Mouse (Mus musculus) liver, embryonic 11.5 days (tissue): ENCODE measurements around the gene Kcnmb3. TPM values are rescaled to one million over a fixed set of nuclear protein-coding genes. Genes with fewer than 3 reads are reported as not detected.

ENCODE experiments used
- ATAC-seq: fragments of 200-750 bp; cut with Nextera tagmentation; replicated peaks from 2 replicates; pipeline ENCODE4 v1.8.0; 2017; ENCODE audit warnings: moderate number of reproducible peaks, mild to moderate bottlenecking, moderate TSS enrichment, moderate library complexity; ENCODE audit not compliant: low FRiP score
- DNase-seq: peaks from one replicate; pipeline ENCODE4 v3.0.0-alpha.2; 2017; ENCODE audit warnings: low spot score
- H3K27ac ChIP-seq: fragments of 300-500 bp; sonication (generic); 2 replicates; pipeline ENCODE4 v1.5.1; 2014; ENCODE audit warnings: mild to moderate bottlenecking, low read depth, low read length, control low read depth
- H3K27me3 ChIP-seq: fragments of 300-500 bp; sonication (generic); replicated peaks from 2 replicates; pipeline ENCODE4 v1.6.1; 2014; ENCODE audit warnings: low read length, mixed read lengths; ENCODE audit not compliant: control insufficient read depth, insufficient read depth
- H3K36me3 ChIP-seq: fragments of 300-500 bp; sonication (generic); 2 replicates; pipeline ENCODE4 v1.6.1; 2014; ENCODE audit warnings: mild to moderate bottlenecking, low read length, moderate library complexity, mixed read lengths; ENCODE audit not compliant: control insufficient read depth, insufficient read depth
- H3K4me1 ChIP-seq: fragments of 300-500 bp; sonication (generic); replicated peaks from 2 replicates; pipeline ENCODE4 v1.6.1; 2014; ENCODE audit warnings: low read length, mixed read lengths; ENCODE audit not compliant: control insufficient read depth, insufficient read depth
- H3K4me2 ChIP-seq: fragments of 300-500 bp; sonication (generic); 2 replicates; pipeline ENCODE4 v1.6.1; 2014; ENCODE audit warnings: mild to moderate bottlenecking, control low read depth, moderate library complexity
- H3K4me3 ChIP-seq: fragments of 300-500 bp; sonication (generic); 2 replicates; pipeline ENCODE4 v1.5.1; 2014; ENCODE audit warnings: low read depth, low read length, control low read depth
- H3K9ac ChIP-seq: fragments of 300-500 bp; sonication (generic); 2 replicates; pipeline ENCODE4 v1.6.1; 2014; ENCODE audit warnings: low read depth, low read length, control low read depth
- H3K9me3 ChIP-seq: fragments of 300-500 bp; sonication (generic); 2 replicates; pipeline ENCODE4 v1.6.1; 2016; ENCODE audit warnings: low read length, inconsistent platforms, mixed read lengths; ENCODE audit not compliant: control insufficient read depth
- WGBS: fragments of 180-500 bp; shearing (Covaris S2); extraction: QIAGEN DNeasy Blood & Tissue Kit; methylation state at CpG from one replicate; pipeline ENCODE4 v1.1.7; 2014; 5-methylcytosine and 5-hydroxymethylcytosine counted together
- polyA plus RNA-seq: library from polyadenylated mRNA; unstranded; fragments of >200 nt; fragmentation: Nextera tagmentation; extraction: Ambion mirVana; gene quantifications from 2 replicates; pipeline ENCODE4 v1.2.1, GENCODE M21; 2014

Gene Kcnmb3
- 0.29 TPM in 1 of 2 replicates, not detected in the other for polyA plus RNA-seq

DNA sequence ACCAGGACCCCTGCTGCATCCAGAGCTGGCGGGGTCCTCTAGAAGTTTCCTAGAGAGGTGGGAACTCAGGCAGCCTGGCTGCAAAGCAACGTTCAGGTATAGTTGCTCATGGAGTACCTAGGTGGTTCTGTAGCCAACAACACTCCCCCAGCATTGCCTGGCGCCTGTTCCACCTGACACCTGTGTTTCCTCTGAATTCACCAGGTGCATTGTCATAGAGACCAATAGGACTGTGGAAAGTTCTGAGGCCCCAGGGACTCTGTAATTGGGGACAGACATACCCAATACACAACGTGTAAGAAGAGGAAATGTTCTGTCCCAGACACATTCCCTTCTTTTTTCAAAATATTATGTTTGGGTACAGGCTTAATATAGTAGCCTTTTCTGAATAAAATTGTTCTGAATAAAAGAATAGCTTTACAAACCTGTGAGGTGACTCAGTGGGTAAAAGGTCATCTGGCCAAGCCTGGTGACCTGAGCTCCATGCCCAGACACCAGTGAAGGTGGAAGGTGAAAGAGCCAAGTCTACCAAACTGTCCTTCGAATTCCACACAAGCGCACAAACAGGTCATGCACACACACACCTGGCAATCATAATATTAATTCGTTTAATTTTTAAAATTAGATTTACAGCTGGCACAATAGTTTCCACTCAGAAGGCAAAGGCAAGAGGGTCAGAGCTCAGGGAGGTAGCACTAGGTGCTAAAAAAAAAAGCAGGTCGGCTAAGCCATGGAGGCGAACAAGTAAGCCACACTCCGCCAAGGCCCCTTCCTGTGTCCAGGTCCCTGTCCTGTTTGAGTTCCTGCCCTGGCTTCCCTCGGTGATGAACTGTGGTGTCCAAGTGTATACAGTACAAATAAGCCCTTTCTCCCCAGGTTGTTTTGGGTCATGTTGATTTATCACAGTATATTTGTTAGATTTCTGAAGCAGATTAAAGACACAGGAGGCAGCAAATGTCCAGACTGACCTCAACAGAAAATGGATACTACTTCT is at the start of gene Kcnmb3:
Kcnmb3 (minus strand) TSS at position 135 of the 994 bp plus-strand sequence.
- no peaks in the 10 kb centered on the region for H3K36me3 ChIP-seq
- no peaks in the 10 kb centered on the region for H3K27me3 ChIP-seq
- no peak within 1 kb of the TSS for H3K4me2 ChIP-seq
- H3K27ac ChIP-seq = no peak within 1 kb of the TSS
- no peak within 1 kb of the TSS for H3K4me3 ChIP-seq
- ATAC-seq (no peak), DNase-seq (no peak)
- no peaks in the 10 kb centered on the region for H3K4me1 ChIP-seq
- H3K9me3 ChIP-seq = no peaks in the 10 kb centered on the region
- 69% methylated on average over 11 of the region's 11 CpGs for WGBS
- H3K9ac ChIP-seq = no peak within 1 kb of the TSS

DNA sequence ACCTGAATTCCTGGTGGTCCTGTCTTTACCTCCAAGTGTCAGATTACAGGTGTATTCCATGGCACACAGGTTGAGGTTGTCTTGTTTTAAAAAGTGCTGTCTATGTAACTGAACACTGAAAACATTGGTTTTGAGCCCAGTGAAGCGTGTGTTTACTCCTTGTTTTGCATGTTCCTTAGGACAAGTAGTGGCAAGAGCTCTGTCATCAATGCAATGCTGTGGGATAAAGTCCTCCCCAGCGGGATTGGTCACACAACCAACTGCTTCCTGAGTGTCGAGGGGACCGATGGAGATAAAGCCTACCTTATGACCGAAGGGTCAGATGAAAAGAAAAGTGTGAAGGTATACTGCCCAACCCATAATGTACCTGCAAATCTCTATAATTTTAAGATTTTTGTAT is 46.1 kb upstream of the Kcnmb3 start:
- no peaks in the 10 kb centered on the region for H3K9me3 ChIP-seq
- no peak for DNase-seq
- peaks cover 6% of the 10 kb centered on the region; the same call in 1 of the 2 replicates for H3K4me1 ChIP-seq
- peaks cover 11% of the 10 kb centered on the region; the same call in 1 of the 2 replicates for H3K36me3 ChIP-seq
- H3K27me3 ChIP-seq = no peaks in the 10 kb centered on the region
- no peak overlapping the region for H3K9ac ChIP-seq
- no peak for ATAC-seq
- H3K4me2 ChIP-seq = no peak overlapping the region
- WGBS = 86% methylated on average over 5 of the region's 5 CpGs
- H3K4me3 ChIP-seq = no peak overlapping the region
- H3K27ac ChIP-seq = no peak overlapping the region

DNA sequence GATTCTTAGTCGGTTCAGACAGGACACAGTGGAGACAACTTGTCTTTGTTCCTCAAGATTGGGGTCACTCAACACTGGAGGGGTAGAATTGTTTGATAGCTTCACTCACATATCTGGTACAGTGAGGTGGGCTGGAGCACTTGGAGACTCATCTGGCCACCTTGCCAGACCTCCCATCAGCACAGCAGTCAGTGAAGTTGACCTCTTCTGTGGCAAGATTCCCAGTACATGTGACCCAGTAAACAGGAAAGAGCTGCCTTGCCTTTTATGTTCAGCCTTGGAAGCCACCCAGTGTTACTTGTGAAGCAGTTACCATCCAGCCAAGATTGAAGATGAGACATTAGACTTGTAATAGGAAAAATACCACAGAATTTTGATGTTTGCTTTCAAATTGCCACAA is 45.5 kb upstream of the Kcnmb3 start:
- 78% methylated on average over 1 of the region's 1 CpGs for WGBS
- no peak overlapping the region for H3K9ac ChIP-seq
- peaks cover 11% of the 10 kb centered on the region; the same call in 1 of the 2 replicates for H3K36me3 ChIP-seq

DNA sequence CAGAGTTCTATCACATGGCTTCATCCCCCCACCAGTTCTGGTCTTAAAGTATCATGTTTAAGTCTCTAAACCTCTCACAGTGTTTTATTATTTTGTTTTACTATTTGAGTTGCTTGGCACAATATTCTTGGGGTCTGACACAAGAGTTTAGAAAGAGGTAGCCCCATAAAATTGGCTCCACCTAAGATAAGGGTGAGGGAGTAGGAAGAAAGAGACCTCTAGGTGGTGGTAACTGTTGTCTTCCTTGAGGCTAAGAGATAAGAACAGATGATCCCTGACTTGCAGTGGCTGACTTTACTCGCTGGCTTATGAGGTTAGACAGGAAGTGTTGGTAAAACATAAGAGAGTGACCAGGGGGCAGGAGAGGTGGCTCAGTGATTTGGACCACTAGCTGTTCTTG is 43.7 kb upstream of the Kcnmb3 start:
- no peaks in the 10 kb centered on the region for H3K27me3 ChIP-seq
- no peak overlapping the region for H3K9ac ChIP-seq
- no peaks in the 10 kb centered on the region for H3K9me3 ChIP-seq
- H3K4me3 ChIP-seq = no peak overlapping the region
- peak overlapping the region; percentile 33; the same call in 1 of the 2 replicates for H3K27ac ChIP-seq
- peak; percentile 79 for ATAC-seq
- DNase-seq = no peak
- 26% methylated on average over 1 of the region's 1 CpGs for WGBS
- H3K4me1 ChIP-seq = peaks cover 6% of the 10 kb centered on the region; the same call in 1 of the 2 replicates
- peaks cover 11% of the 10 kb centered on the region; the same call in 1 of the 2 replicates for H3K36me3 ChIP-seq
- H3K4me2 ChIP-seq = peak overlapping the region; percentile 16

More for the DNA sequence above, 45.5 kb upstream of the Kcnmb3 start:
- H3K9me3 ChIP-seq = no peaks in the 10 kb centered on the region
- DNase-seq = no peak
- no peak overlapping the region for H3K27ac ChIP-seq
- no peak for ATAC-seq
- H3K4me1 ChIP-seq = peaks cover 6% of the 10 kb centered on the region; the same call in 1 of the 2 replicates
- H3K4me3 ChIP-seq = no peak overlapping the region
- no peak overlapping the region for H3K4me2 ChIP-seq
- H3K27me3 ChIP-seq = no peaks in the 10 kb centered on the region

DNA sequence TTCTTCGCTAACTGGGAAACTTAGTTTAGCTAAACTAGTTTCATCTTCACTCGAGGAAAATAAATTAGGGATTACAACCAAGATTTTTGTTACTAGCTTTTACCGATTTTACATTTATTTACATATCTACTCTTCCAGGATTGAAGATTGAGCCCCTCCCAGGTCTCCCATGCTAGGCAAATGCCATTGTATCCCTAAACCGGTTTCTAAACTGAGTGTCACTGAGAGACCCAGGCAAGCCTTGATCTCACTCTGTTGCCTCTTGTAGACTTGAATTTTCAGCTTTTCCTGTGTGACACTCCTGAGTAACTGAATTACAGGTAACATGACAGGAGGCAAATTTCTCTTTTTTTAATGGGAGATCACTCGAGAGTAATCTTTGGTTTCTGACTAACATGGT is 38.0 kb upstream of the Kcnmb3 start:
- ATAC-seq (no peak), DNase-seq (no peak)
- WGBS = 11% methylated on average over 5 of the region's 5 CpGs
- H3K4me2 ChIP-seq = peak overlapping the region; percentile 74
- peak overlapping the region; percentile 93 for H3K9ac ChIP-seq
- H3K36me3 ChIP-seq = peaks cover under 1% of the 10 kb centered on the region; the same call in 1 of the 2 replicates
- 0 out of 2 replicates have a peak, but pooled peaks cover 2% of the 10 kb centered on the region for H3K4me1 ChIP-seq
- no peak overlapping the region for H3K27ac ChIP-seq
- H3K4me3 ChIP-seq = peak overlapping the region; percentile 91
- peaks cover 6% of the 10 kb centered on the region; the same call in 1 of the 2 replicates for H3K9me3 ChIP-seq
- H3K27me3 ChIP-seq = no peaks in the 10 kb centered on the region

DNA sequence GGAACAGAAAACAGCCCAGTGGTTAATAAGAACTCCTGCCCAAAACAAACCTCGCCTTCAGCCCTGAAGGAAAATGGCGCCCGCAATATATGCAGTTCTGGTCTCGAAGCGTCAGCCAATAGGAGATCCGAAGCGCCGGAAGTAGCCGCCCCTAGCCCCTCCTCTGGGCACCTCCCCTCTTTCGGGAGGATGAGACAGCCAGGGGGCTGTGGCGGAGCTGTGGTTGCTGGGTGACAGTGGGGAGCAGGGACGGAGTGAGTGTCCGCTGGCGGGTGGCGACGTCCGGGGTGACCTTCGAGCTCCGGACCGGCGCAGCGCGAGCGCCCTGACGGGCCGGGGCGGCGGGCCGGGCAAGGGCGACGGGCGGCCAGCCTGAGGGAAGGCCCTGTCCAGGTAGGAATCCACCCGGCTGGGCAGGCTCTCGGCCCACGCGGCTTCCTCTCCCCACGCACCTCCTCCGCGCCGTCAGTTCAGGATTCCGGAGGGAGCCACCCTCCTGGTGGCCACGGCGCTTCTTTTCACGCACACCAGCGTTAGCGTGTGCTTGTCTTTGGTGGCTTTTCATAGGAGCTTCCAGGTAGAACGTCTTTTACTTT is 37.4 kb upstream of the Kcnmb3 start, which contains the start of gene Mfn1:
Mfn1 (plus strand) TSS at position 163 of the 596 bp plus-strand sequence.
- Histone ChIP-seq H3K4me2 (peak within 1 kb of the TSS; percentile 74), H3K9me3 (peaks cover 6% of the 10 kb centered on the region; the same call in 1 of the 2 replicates), H3K9ac (peak within 1 kb of the TSS; percentile 93), H3K4me3 (peak within 1 kb of the TSS; percentile 91), H3K27ac (peak within 1 kb of the TSS; percentile 71), H3K27me3 (no peaks in the 10 kb centered on the region), H3K4me1 (0 out of 2 replicates have a peak, but pooled peaks cover 2% of the 10 kb centered on the region), H3K36me3 (no peaks in the 10 kb centered on the region; the same call in 1 of the 2 replicates)
- under 1% methylated on average over 44 of the region's 47 CpGs for WGBS
- DNase-seq (peak; percentile 92), ATAC-seq (peak; percentile 99)

DNA sequence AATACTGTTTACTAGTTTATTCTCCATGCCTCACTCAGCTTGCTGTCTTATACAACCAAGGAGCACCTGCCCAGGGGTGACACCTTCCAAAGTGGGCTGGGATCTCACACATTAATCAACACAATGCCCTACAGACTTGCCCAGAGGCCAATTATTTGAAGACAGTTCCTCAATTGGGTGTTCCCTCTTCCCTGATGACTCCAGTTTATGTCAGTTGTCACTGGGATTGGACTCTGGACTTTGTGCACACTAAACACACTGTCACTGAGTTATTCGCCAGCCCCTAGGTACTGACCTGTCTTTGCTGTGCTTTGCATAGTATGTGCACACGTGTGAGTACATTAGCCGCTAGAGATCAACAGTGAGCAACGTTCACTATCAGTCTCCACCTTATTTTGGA is 35.1 kb upstream of the Kcnmb3 start:
- H3K36me3 ChIP-seq = peaks cover 11% of the 10 kb centered on the region; the same call in 1 of the 2 replicates
- 84% methylated on average over 4 of the region's 4 CpGs for WGBS
- H3K4me1 ChIP-seq = 0 out of 2 replicates have a peak, but pooled peaks cover 2% of the 10 kb centered on the region
- no peak overlapping the region for H3K4me3 ChIP-seq
- DNase-seq = no peak
- H3K9me3 ChIP-seq = peaks cover 9% of the 10 kb centered on the region; the same call in 1 of the 2 replicates
- no peak overlapping the region for H3K9ac ChIP-seq
- ATAC-seq = no peak
- no peak overlapping the region for H3K27ac ChIP-seq
- H3K27me3 ChIP-seq = no peaks in the 10 kb centered on the region
- H3K4me2 ChIP-seq = no peak overlapping the region

DNA sequence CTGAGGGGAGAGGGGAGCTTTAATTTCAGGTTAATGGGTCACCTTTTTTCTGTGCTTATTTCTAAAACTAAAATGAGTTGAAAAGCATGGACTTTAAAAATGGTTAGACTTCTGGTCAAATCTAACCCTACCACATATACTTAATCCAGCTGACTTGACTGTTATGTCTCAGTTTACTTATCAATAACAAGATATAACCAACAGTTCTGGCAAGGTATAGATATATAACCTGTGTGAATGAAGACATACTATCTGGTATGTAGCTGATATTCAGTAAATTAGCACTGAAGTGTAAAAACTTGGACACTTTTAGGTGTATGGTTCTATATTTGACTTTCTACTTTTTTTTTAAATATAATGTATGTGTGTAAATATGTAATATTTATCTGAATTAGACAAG is 21.5 kb upstream of the Kcnmb3 start:
- no peak for ATAC-seq
- Histone ChIP-seq H3K4me3 (0 out of 2 replicates have a peak overlapping the region, but pooled peaks have one; percentile 24), H3K27me3 (no peaks in the 10 kb centered on the region), H3K4me2 (peak overlapping the region; percentile 83), H3K4me1 (peaks cover 4% of the 10 kb centered on the region), H3K9ac (peak overlapping the region; percentile 51), H3K9me3 (no peaks in the 10 kb centered on the region), H3K27ac (peak overlapping the region; percentile 88), H3K36me3 (peaks cover 21% of the 10 kb centered on the region)
- DNase-seq = no peak
